16 mouse cellular contexts compared by ENCODE assay signal in genomic region chr12:110753976-110754375, GRCm38 (mm10).
"Had no signal": no experiment of that assay in that cellular context is flagged by ENCODE, and none has a peak within 500 bp of the region (broad histone marks: within the 10 kb centered on the region; RNA-seq: fewer than 3 reads in every experiment).

No protein-coding gene starts in this region.

- H3K9ac ChIP-seq: neural tube, embryonic 13.5 days; neural tube, embryonic 15.5 days; stomach, embryonic 15.5 days had no signal

- H3K27me3 ChIP-seq: neural tube, embryonic 13.5 days; neural tube, embryonic 15.5 days; stomach, embryonic 15.5 days had no signal

- DNase-seq: retina, postnatal 1 day; right cerebral cortex, adult 18-20 months; right cerebral cortex, postnatal 14 days; right cerebral cortex, postnatal 25 days; right cerebral cortex, postnatal 4 days; spleen, adult 18-20 months; thymus, adult 18-20 months; thymus, adult 2 months; thymus, postnatal 14 days; thymus, postnatal 25 days; thymus, postnatal 36 days; thymus, postnatal 4 days had no signal

- H3K9me3 ChIP-seq: neural tube, embryonic 15.5 days; stomach, embryonic 15.5 days had no signal

- H3K27ac ChIP-seq: neural tube, embryonic 13.5 days; neural tube, embryonic 15.5 days; stomach, embryonic 15.5 days; stomach, postnatal 0 days had no signal

- H3K4me3 ChIP-seq: neural tube, embryonic 13.5 days; neural tube, embryonic 15.5 days; stomach, embryonic 15.5 days had no signal

- H3K4me2 ChIP-seq: neural tube, embryonic 13.5 days; neural tube, embryonic 15.5 days; stomach, embryonic 15.5 days had no signal

- H3K4me1 ChIP-seq: stomach, embryonic 15.5 days had no signal
